Mouse (Mus musculus) embryonic facial prominence, embryonic 13.5 days (tissue): ENCODE measurements at regions not wholly inside any gene's neighbourhood (a gene's known extent, or its start where the extent isn't known, plus 50 kb on each side); places are given as distances from the start of the nearest gene placed in this dataset.

Source experiments
- ATAC-seq: fragments of 200-750 bp; cut with Nextera tagmentation; 2 replicates; pipeline ENCODE4 v1.8.0; 2017; ENCODE audit warnings: low read depth; ENCODE audit not compliant: insufficient number of reproducible peaks, insufficient read depth, low FRiP score, low TSS enrichment
- H3K27ac ChIP-seq: fragments of 300-500 bp; sonication (generic); 2 replicates; pipeline ENCODE4 v1.5.1; 2015; ENCODE audit warnings: moderate library complexity, mild to moderate bottlenecking, inconsistent platforms
- H3K27me3 ChIP-seq: fragments of 300-500 bp; sonication (generic); 2 replicates; pipeline ENCODE4 v1.6.1; 2015; ENCODE audit warnings: mild to moderate bottlenecking, inconsistent platforms
- H3K36me3 ChIP-seq: fragments of 300-500 bp; sonication (generic); 2 replicates; pipeline ENCODE4 v1.6.1; 2015; ENCODE audit warnings: mild to moderate bottlenecking, inconsistent platforms
- H3K4me1 ChIP-seq: fragments of 300-500 bp; sonication (generic); 2 replicates; pipeline ENCODE4 v1.6.1; 2015; ENCODE audit warnings: inconsistent platforms
- H3K4me2 ChIP-seq: fragments of 300-500 bp; sonication (generic); 2 replicates; pipeline ENCODE4 v1.6.1; 2015; ENCODE audit warnings: moderate library complexity, mild to moderate bottlenecking, inconsistent platforms
- H3K4me3 ChIP-seq: fragments of 300-500 bp; sonication (generic); 2 replicates; pipeline ENCODE4 v1.5.1; 2015; ENCODE audit warnings: mild to moderate bottlenecking, inconsistent platforms
- H3K9ac ChIP-seq: fragments of 300-500 bp; sonication (generic); 2 replicates; pipeline ENCODE4 v1.6.1; 2015; ENCODE audit warnings: mild to moderate bottlenecking, inconsistent platforms
- H3K9me3 ChIP-seq: fragments of 300-500 bp; sonication (generic); 2 replicates; pipeline ENCODE4 v1.6.1; 2016; ENCODE audit warnings: inconsistent platforms
- WGBS: fragments of 180-500 bp; shearing (Covaris S2); methylation state at CpG from one replicate; pipeline ENCODE4 v1.1.7; 2015; ENCODE audit warnings: mixed read lengths; 5-methylcytosine and 5-hydroxymethylcytosine counted together

DNA sequence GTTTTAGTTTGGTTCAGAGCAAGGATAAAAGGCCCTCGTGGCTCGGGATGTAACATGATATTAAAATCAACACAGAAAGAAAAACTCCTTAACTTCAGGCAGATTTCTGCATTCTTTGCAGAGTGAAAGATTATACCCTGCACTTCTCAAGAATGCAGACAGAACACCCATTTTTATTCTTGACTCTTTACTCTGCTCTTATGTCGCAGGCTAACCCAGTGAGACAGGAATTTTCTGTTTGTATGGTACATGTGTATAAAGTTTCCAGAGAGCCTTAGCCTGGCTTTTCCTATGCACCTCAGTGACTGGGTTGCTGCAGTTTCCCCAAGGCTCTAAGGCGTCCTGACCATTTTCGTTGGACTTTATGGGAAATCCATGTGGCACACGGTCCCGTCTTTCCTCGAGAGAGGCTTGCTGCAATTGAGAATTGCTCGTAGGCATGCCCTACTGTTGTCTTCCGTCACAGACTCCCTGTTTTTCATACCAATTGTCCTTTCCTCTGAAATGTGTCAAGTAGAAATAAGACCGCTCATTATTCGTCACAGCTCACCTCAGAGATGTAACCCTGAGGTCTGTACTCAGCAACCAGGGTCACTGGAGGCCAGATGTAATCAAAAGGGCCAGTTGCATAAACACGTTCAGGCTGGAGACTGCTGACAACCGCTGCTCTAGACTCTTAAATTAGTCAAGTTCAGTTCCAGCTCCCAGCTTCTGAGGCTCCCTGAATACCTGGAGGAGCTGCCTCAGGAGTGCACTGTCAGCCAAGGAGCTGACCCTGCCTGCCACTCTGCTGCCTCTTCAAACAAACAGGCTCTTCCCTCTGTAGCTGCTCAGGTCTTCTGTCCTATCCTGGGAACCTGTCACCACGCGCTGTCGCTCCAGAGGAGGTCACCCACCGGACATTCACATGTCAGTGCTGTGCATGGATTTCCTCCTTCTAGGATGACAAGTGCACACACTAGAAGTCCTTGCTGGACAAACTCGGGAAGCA, 160.2 kb upstream of the Cops8 start:
- WGBS, result 21% methylated on average over 19 of the region's 19 CpGs
- Histone ChIP-seq H3K4me3 (no peak overlapping the region), H3K9ac (0 out of 2 replicates have a peak overlapping the region, but pooled peaks have one; percentile 7), H3K27me3 (no peaks in the 10 kb centered on the region), H3K36me3 (no peaks in the 10 kb centered on the region), H3K4me2 (no peak overlapping the region), H3K4me1 (peaks cover 55% of the 10 kb centered on the region), H3K9me3 (no peaks in the 10 kb centered on the region), H3K27ac (peak overlapping the region; percentile 80)
- ATAC-seq, result no peak

GRCm38 (mm10) chr1:90449571-90450226, 153.1 kb upstream of the Cops8 start:
- H3K9ac ChIP-seq, result no peak overlapping the region
- no peak overlapping the region for H3K4me2 ChIP-seq
- no peak overlapping the region for H3K27ac ChIP-seq
- H3K36me3 ChIP-seq, result no peaks in the 10 kb centered on the region
- H3K4me3 ChIP-seq, result no peak overlapping the region
- no peaks in the 10 kb centered on the region for H3K27me3 ChIP-seq
- H3K4me1 ChIP-seq, result peaks cover 31% of the 10 kb centered on the region
- no peaks in the 10 kb centered on the region for H3K9me3 ChIP-seq
- 33% methylated on average over 7 of the region's 7 CpGs for WGBS
- no peak for ATAC-seq

GRCm38 (mm10) chr1:90451942-90452557, 150.7 kb upstream of the Cops8 start:
- H3K4me3 ChIP-seq, result no peak overlapping the region
- no peaks in the 10 kb centered on the region for H3K36me3 ChIP-seq
- no peak for ATAC-seq
- peaks cover 38% of the 10 kb centered on the region for H3K4me1 ChIP-seq
- no peaks in the 10 kb centered on the region for H3K9me3 ChIP-seq
- no peaks in the 10 kb centered on the region; the same call in 1 of the 2 replicates for H3K27me3 ChIP-seq
- peak overlapping the region; percentile 34; the same call in 1 of the 2 replicates for H3K27ac ChIP-seq
- 61% methylated on average over 6 of the region's 6 CpGs for WGBS
- no peak overlapping the region for H3K9ac ChIP-seq
- H3K4me2 ChIP-seq, result no peak overlapping the region

DNA sequence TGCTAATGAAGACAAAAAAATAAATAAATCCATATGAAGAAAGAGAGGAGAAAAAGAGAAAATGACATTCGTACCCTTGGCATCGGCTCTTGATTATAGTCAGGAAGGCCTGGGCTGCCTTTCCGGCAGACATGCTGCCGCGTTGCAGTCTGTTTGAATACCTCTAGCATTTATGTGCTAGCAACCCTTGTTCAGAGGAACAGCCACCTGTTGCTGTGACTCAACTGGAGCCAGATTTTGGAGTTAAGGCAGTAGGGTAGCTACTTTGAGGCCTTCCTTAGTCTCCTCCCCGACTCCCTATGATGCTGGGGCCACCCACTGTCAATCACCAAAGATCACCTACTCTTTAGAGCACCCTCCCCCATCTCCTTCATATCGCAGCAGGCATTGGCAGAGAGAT, 148.5 kb upstream of the Cops8 start:
- Histone ChIP-seq H3K27ac (no peak overlapping the region), H3K9me3 (no peaks in the 10 kb centered on the region), H3K27me3 (no peaks in the 10 kb centered on the region; the same call in 1 of the 2 replicates), H3K9ac (no peak overlapping the region), H3K4me2 (no peak overlapping the region), H3K4me1 (peaks cover 41% of the 10 kb centered on the region), H3K4me3 (no peak overlapping the region), H3K36me3 (no peaks in the 10 kb centered on the region)
- ATAC-seq, result no peak
- WGBS, result 36% methylated on average over 7 of the region's 7 CpGs

GRCm38 (mm10) chr1:90457396-90457795, 145.4 kb upstream of the Cops8 start:
- no peak for ATAC-seq
- Histone ChIP-seq H3K27me3 (no peaks in the 10 kb centered on the region; the same call in 1 of the 2 replicates), H3K9me3 (no peaks in the 10 kb centered on the region), H3K36me3 (no peaks in the 10 kb centered on the region), H3K27ac (peak overlapping the region; percentile 72), H3K4me1 (peaks cover 45% of the 10 kb centered on the region), H3K9ac (no peak overlapping the region), H3K4me2 (peak overlapping the region; percentile 17; the same call in 1 of the 2 replicates), H3K4me3 (no peak overlapping the region)
- 6% methylated on average over 9 of the region's 9 CpGs for WGBS

- Histone ChIP-seq H3K9ac (no peak overlapping the region), H3K4me1 (peaks cover 42% of the 10 kb centered on the region), H3K27ac (peak overlapping the region; percentile 0; the same call in 1 of the 2 replicates), H3K27me3 (no peaks in the 10 kb centered on the region; the same call in 1 of the 2 replicates), H3K9me3 (no peaks in the 10 kb centered on the region), H3K4me3 (no peak overlapping the region), H3K36me3 (no peaks in the 10 kb centered on the region), H3K4me2 (no peak overlapping the region)
- WGBS, result 75% methylated on average over 8 of the region's 8 CpGs
- no peak for ATAC-seq
Observed at GRCm38 (mm10) chr1:90458176-90458575, 144.6 kb upstream of the Cops8 start.

DNA sequence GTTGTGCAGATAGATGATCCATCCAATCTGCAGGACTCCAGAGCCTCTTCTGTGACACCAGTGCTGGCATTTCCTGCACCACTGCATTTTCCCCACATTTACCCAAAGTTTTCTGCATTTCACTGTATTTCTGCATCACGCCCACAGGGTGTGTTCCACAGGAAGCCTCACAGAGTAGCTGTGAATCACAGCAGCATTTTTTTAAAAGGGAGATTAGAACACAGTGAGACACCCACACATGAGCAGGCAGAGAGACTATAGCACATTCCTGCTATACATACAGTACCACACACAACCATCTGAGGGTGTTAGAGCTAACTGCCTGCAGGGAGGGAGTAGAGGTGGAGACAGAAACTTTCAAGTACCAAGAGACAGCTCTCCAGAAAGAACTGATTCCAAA, 141.1 kb upstream of the Cops8 start:
- Histone ChIP-seq H3K27me3 (no peaks in the 10 kb centered on the region), H3K9ac (no peak overlapping the region), H3K9me3 (no peaks in the 10 kb centered on the region), H3K27ac (no peak overlapping the region), H3K4me1 (peaks cover 18% of the 10 kb centered on the region), H3K36me3 (no peaks in the 10 kb centered on the region), H3K4me3 (no peak overlapping the region), H3K4me2 (no peak overlapping the region)
- ATAC-seq, result no peak
- 65% methylated on average over 1 of the region's 1 CpGs for WGBS

DNA sequence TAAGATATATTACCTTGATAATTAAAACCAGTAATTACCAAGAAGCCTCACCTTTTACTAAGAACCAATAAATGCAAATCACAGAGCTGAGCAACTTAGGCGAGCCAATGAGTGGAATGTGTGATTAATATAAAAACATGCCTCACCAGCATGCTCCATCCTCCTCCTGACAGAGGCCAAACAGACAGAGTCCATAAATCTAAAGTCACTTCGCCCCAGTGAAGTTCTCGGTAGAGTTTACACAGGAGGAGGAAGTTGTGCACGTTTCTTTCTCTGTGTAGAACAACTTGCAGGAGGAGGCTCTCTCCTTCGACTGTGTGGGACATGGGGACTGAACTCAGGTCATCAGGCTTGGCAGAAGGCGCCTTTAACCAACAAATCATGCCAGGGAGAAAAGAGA, 139.5 kb upstream of the Cops8 start:
- no peak overlapping the region for H3K27ac ChIP-seq
- H3K9me3 ChIP-seq, result no peaks in the 10 kb centered on the region
- no peaks in the 10 kb centered on the region for H3K36me3 ChIP-seq
- H3K9ac ChIP-seq, result no peak overlapping the region
- 83% methylated on average over 6 of the region's 6 CpGs for WGBS
- ATAC-seq, result no peak
- H3K4me1 ChIP-seq, result peaks cover 12% of the 10 kb centered on the region; the same call in 1 of the 2 replicates
- no peaks in the 10 kb centered on the region for H3K27me3 ChIP-seq
- H3K4me2 ChIP-seq, result no peak overlapping the region
- H3K4me3 ChIP-seq, result no peak overlapping the region

GRCm38 (mm10) chr1:90467646-90468045, 135.1 kb upstream of the Cops8 start:
- no peak overlapping the region for H3K4me3 ChIP-seq
- no peak overlapping the region for H3K9ac ChIP-seq
- WGBS, result 87% methylated on average over 9 of the region's 9 CpGs
- no peak for ATAC-seq
- no peak overlapping the region for H3K4me2 ChIP-seq
- H3K27me3 ChIP-seq, result no peaks in the 10 kb centered on the region
- no peaks in the 10 kb centered on the region for H3K36me3 ChIP-seq
- no peak overlapping the region for H3K27ac ChIP-seq
- H3K4me1 ChIP-seq, result peaks cover 18% of the 10 kb centered on the region
- H3K9me3 ChIP-seq, result no peaks in the 10 kb centered on the region

- H3K4me2 ChIP-seq, result no peak overlapping the region
Observed at GRCm38 (mm10) chr1:90470996-90471395, 131.8 kb upstream of the Cops8 start.

GRCm38 (mm10) chr1:90471806-90472205, 131.0 kb upstream of the Cops8 start:
- Histone ChIP-seq H3K4me3 (no peak overlapping the region), H3K4me1 (peaks cover 50% of the 10 kb centered on the region), H3K9me3 (no peaks in the 10 kb centered on the region), H3K27me3 (no peaks in the 10 kb centered on the region), H3K27ac (no peak overlapping the region), H3K4me2 (no peak overlapping the region), H3K9ac (no peak overlapping the region), H3K36me3 (no peaks in the 10 kb centered on the region)
- ATAC-seq, result no peak
- 90% methylated on average over 13 of the region's 13 CpGs for WGBS

More at GRCm38 (mm10) chr1:90470996-90471395, 131.8 kb upstream of the Cops8 start:
- no peaks in the 10 kb centered on the region for H3K9me3 ChIP-seq
- peaks cover 44% of the 10 kb centered on the region for H3K4me1 ChIP-seq
- ATAC-seq, result no peak
- 0 out of 2 replicates have a peak overlapping the region, but pooled peaks have one; percentile 28 for H3K27ac ChIP-seq
- H3K4me3 ChIP-seq, result no peak overlapping the region
- no peak overlapping the region for H3K9ac ChIP-seq
- H3K27me3 ChIP-seq, result no peaks in the 10 kb centered on the region
- no peaks in the 10 kb centered on the region for H3K36me3 ChIP-seq
- 46% methylated on average over 10 of the region's 10 CpGs for WGBS
